Mouse (Mus musculus) midbrain, postnatal 0 days (tissue): ENCODE measurements at regions not wholly inside any gene's neighbourhood (a gene's known extent, or its start where the extent isn't known, plus 50 kb on each side); places are given as distances from the start of the nearest gene placed in this dataset.
A peak's percentile ranks its signal among the peaks of the same experiment; 100 is the strongest.

Source experiments
- ATAC-seq: fragments of 200-750 bp; cut with Nextera tagmentation; 2 replicates; pipeline ENCODE4 v1.8.0; 2017; ENCODE audit warnings: moderate number of reproducible peaks, mild to moderate bottlenecking, moderate TSS enrichment, moderate library complexity; ENCODE audit not compliant: low FRiP score
- DNase-seq: peaks from one replicate; pipeline ENCODE4 v3.0.0-alpha.2; 2015; ENCODE audit warnings: low spot score
- H3K27ac ChIP-seq: fragments of 300-500 bp; sonication (generic); 2 replicates; pipeline ENCODE4 v1.5.1; 2014; ENCODE audit warnings: low read depth, mild to moderate bottlenecking, low read length, mixed read lengths
- H3K27me3 ChIP-seq: fragments of 300-500 bp; sonication (generic); 2 replicates; pipeline ENCODE4 v1.6.1; 2014; ENCODE audit warnings: low read length, control low read depth, mixed read lengths; ENCODE audit not compliant: insufficient read depth
- H3K36me3 ChIP-seq: fragments of 300-500 bp; sonication (generic); 2 replicates; pipeline ENCODE4 v1.6.1; 2014; ENCODE audit warnings: low read length, control low read depth, mixed read lengths; ENCODE audit not compliant: insufficient read depth
- H3K4me1 ChIP-seq: fragments of 300-500 bp; sonication (generic); 2 replicates; pipeline ENCODE4 v1.6.1; 2014; ENCODE audit warnings: mild to moderate bottlenecking, control low read depth, antibody characterized with exemption, low read length, mixed read lengths; ENCODE audit not compliant: insufficient read depth
- H3K4me2 ChIP-seq: fragments of 300-500 bp; sonication (generic); 2 replicates; pipeline ENCODE4 v1.6.1; 2014; ENCODE audit warnings: low read depth, mild to moderate bottlenecking, low read length, mixed read lengths; ENCODE audit not compliant: poor library complexity, severe bottlenecking
- H3K4me3 ChIP-seq: fragments of 300-500 bp; sonication (generic); 2 replicates; pipeline ENCODE4 v1.5.1; 2014; ENCODE audit warnings: low read depth, mild to moderate bottlenecking, low read length, moderate library complexity
- H3K9ac ChIP-seq: fragments of 300-500 bp; sonication (generic); replicated peaks from 2 replicates; pipeline ENCODE4 v1.6.1; 2014; ENCODE audit warnings: mild to moderate bottlenecking, low read length, moderate library complexity, mixed read lengths; ENCODE audit not compliant: poor library complexity, severe bottlenecking
- H3K9me3 ChIP-seq: fragments of 300-500 bp; sonication (generic); 2 replicates; pipeline ENCODE4 v1.6.1; 2016; ENCODE audit warnings: low read length, control low read depth
- CTCF ChIP-seq: IDR thresholded peaks from 2 replicates; pipeline ENCODE4 v1.5.1; 2016; ENCODE audit warnings: antibody characterized with exemption, mild to moderate bottlenecking
- WGBS: fragments of 180-500 bp; shearing (Covaris S2); extraction: QIAGEN DNeasy Blood & Tissue Kit; methylation state at CpG from one replicate; pipeline ENCODE4 v1.1.7; 2014; 5-methylcytosine and 5-hydroxymethylcytosine counted together

- TF ChIP-seq CTCF, result no peak
- H3K9ac ChIP-seq, result no peak overlapping the region
- H3K27me3 ChIP-seq, result no peaks in the 10 kb centered on the region
- H3K4me1 ChIP-seq, result peaks cover 6% of the 10 kb centered on the region; the same call in 1 of the 2 replicates
- no peak overlapping the region for H3K4me3 ChIP-seq
- H3K9me3 ChIP-seq, result no peaks in the 10 kb centered on the region
- H3K4me2 ChIP-seq, result no peak overlapping the region
- 30% methylated on average over 9 of the region's 9 CpGs for WGBS
- H3K36me3 ChIP-seq, result no peaks in the 10 kb centered on the region
- H3K27ac ChIP-seq, result no peak overlapping the region
- ATAC-seq, result no peak
- peak; percentile 79 for DNase-seq
These were observed 639.4 kb upstream of the Adam5 start for GRCm38 (mm10) chr8:25463532-25463931.

- Histone ChIP-seq H3K27me3 (no peaks in the 10 kb centered on the region), H3K4me2 (no peak overlapping the region), H3K9me3 (no peaks in the 10 kb centered on the region), H3K36me3 (no peaks in the 10 kb centered on the region), H3K9ac (no peak overlapping the region), H3K27ac (no peak overlapping the region), H3K4me1 (peaks cover 6% of the 10 kb centered on the region; the same call in 1 of the 2 replicates), H3K4me3 (no peak overlapping the region)
- no peak for TF ChIP-seq CTCF
- DNase-seq, result peak; percentile 12
- ATAC-seq, result no peak
- WGBS, result 19% methylated on average over 4 of the region's 4 CpGs
These were observed 638.3 kb upstream of the Adam5 start for GRCm38 (mm10) chr8:25462492-25462891.

- WGBS, result 83% methylated on average over 6 of the region's 6 CpGs
- ATAC-seq, result no peak
- no peak for TF ChIP-seq CTCF
These were observed 631.5 kb upstream of the Adam5 start for GRCm38 (mm10) chr8:25455644-25456043.

GRCm38 (mm10) chr8:25454972-25455371, 630.8 kb upstream of the Adam5 start:
- DNase-seq (no peak), ATAC-seq (no peak)
- no peak overlapping the region for H3K4me2 ChIP-seq
- 77% methylated on average over 1 of the region's 1 CpGs for WGBS
- H3K9me3 ChIP-seq, result no peaks in the 10 kb centered on the region
- H3K4me1 ChIP-seq, result no peaks in the 10 kb centered on the region
- H3K9ac ChIP-seq, result no peak overlapping the region
- H3K27me3 ChIP-seq, result no peaks in the 10 kb centered on the region
- H3K27ac ChIP-seq, result no peak overlapping the region
- TF ChIP-seq CTCF, result no peak
- H3K36me3 ChIP-seq, result no peaks in the 10 kb centered on the region
- H3K4me3 ChIP-seq, result no peak overlapping the region

More at GRCm38 (mm10) chr8:25455644-25456043, 631.5 kb upstream of the Adam5 start:
- Histone ChIP-seq H3K27me3 (no peaks in the 10 kb centered on the region), H3K27ac (no peak overlapping the region), H3K9ac (no peak overlapping the region), H3K4me1 (no peaks in the 10 kb centered on the region), H3K4me2 (no peak overlapping the region), H3K36me3 (no peaks in the 10 kb centered on the region), H3K9me3 (no peaks in the 10 kb centered on the region), H3K4me3 (no peak overlapping the region)
- no peak for DNase-seq

GRCm38 (mm10) chr8:25453826-25454225, 629.7 kb upstream of the Adam5 start:
- Histone ChIP-seq H3K27me3 (no peaks in the 10 kb centered on the region), H3K9me3 (no peaks in the 10 kb centered on the region), H3K4me2 (no peak overlapping the region), H3K36me3 (no peaks in the 10 kb centered on the region), H3K9ac (no peak overlapping the region), H3K4me1 (no peaks in the 10 kb centered on the region), H3K27ac (no peak overlapping the region), H3K4me3 (no peak overlapping the region)
- TF ChIP-seq CTCF, result no peak
- no peak for DNase-seq
- WGBS, result 94% methylated on average over 9 of the region's 9 CpGs
- ATAC-seq, result no peak

- H3K36me3 ChIP-seq, result no peaks in the 10 kb centered on the region
- no peak for TF ChIP-seq CTCF
- H3K4me1 ChIP-seq, result no peaks in the 10 kb centered on the region
- no peak overlapping the region for H3K4me2 ChIP-seq
- no peak overlapping the region for H3K4me3 ChIP-seq
- DNase-seq (no peak), ATAC-seq (no peak)
- no peak overlapping the region for H3K27ac ChIP-seq
- no peaks in the 10 kb centered on the region for H3K27me3 ChIP-seq
- no peak overlapping the region for H3K9ac ChIP-seq
- no peaks in the 10 kb centered on the region for H3K9me3 ChIP-seq
These were observed 626.4 kb upstream of the Adam5 start for GRCm38 (mm10) chr8:25450544-25450943.

GRCm38 (mm10) chr8:25449590-25449989, 625.4 kb upstream of the Adam5 start:
- 93% methylated on average over 4 of the region's 4 CpGs for WGBS
- no peaks in the 10 kb centered on the region for H3K9me3 ChIP-seq
- H3K27me3 ChIP-seq, result no peaks in the 10 kb centered on the region
- no peak overlapping the region for H3K4me3 ChIP-seq
- TF ChIP-seq CTCF, result no peak
- no peak overlapping the region for H3K4me2 ChIP-seq
- DNase-seq, result no peak
- no peak for ATAC-seq
- H3K9ac ChIP-seq, result no peak overlapping the region
- H3K4me1 ChIP-seq, result no peaks in the 10 kb centered on the region
- no peak overlapping the region for H3K27ac ChIP-seq
- no peaks in the 10 kb centered on the region for H3K36me3 ChIP-seq
